Mouse (Mus musculus): Measurements from ENCODE around the gene Zswim8. TPM values are rescaled to one million over a fixed set of nuclear protein-coding genes. Genes with fewer than 3 reads are reported as not detected.

Gene Zswim8
- total and polyA plus RNA-seq, 3 experiments = 16.7 to 41.1 (median 31.5) TPM

DNA sequence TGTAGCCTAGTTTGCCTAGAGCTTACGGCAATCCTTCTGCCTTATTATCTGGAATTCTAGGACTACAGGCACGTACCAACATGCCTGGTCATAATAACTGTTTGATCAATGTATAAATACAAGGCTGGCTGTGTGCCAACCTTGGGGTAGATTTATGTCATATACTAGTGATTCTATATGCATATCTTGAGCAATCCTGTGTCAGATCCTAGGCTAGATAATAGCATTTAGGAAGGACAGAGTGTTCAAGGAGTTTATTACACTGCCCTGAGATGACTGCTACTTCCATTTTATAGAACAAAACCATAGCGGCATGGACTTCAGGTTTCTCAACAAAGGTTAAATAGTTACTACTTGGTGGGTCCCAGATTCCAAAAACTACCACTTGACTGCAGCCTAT lies 64.6 kb downstream of the Zswim8 start:
- H3K36me3 ChIP-seq (replicated peaks) = peaks cover 89% of the 10 kb centered on the region
- no peaks in the 10 kb centered on the region for H3K27me3 ChIP-seq (ENCODE audit: insufficient read depth, low read length)
- DNase-seq (ENCODE audit: low spot score) (no peak), ATAC-seq (ENCODE audit: extremely low read depth, insufficient number of reproducible peaks, low FRiP score, poor library complexity, severe bottlenecking) (no peak)
- H3K4me1 ChIP-seq (ENCODE audit: insufficient read depth, low read depth, low read length) = peaks cover 13% of the 10 kb centered on the region
- no peak overlapping the region for H3K4me3 ChIP-seq (ENCODE audit: low read depth, low read length)
- no peak for TF ChIP-seq TAL1 (conservative IDR thresholded peaks at IDR 0.05; ENCODE audit: low read depth, low read length)
- TF ChIP-seq CTCF (IDR thresholded peaks at IDR 0.05; ENCODE audit: low read depth, low read length) = no peak
- no peak for TF ChIP-seq GATA2 (IDR thresholded peaks at IDR 0.05; ENCODE audit: borderline replicate concordance, low read depth, low read length)
- no peak for TF ChIP-seq GATA1 (IDR thresholded peaks at IDR 0.05; ENCODE audit: borderline replicate concordance, low read length)
- TF ChIP-seq POLR2AphosphoS5 (IDR thresholded peaks at IDR 0.05; ENCODE audit: insufficient replicate concordance, low read depth, low read length) = no peak
- no peaks in the 10 kb centered on the region for H3K9me3 ChIP-seq (replicated peaks)

DNA sequence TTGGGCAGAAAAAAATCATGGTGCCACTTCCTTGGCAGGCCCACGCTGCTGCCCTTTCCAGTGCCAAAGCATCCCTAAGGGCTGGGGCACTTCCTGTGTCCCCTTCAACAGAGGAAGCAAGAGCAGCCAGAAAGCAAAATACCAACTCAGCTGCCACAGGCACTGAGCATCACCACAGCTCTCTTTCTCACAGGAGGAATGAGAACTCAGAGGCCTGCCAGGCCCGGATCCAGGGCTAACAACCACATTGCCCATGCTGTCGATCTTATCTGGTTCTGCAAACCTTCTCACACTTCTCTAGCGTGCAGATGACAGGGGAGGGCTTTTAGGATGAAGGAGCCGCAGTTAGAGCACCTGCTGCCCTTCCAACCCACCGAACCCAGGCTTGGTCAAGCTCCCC lies 65.5 kb downstream of the Zswim8 start:
- no peak overlapping the region for H3K4me3 ChIP-seq (ENCODE audit: low read depth, low read length)
- peaks cover 89% of the 10 kb centered on the region for H3K36me3 ChIP-seq (replicated peaks)
- DNase-seq (ENCODE audit: low spot score) (no peak), ATAC-seq (ENCODE audit: extremely low read depth, insufficient number of reproducible peaks, low FRiP score, poor library complexity, severe bottlenecking) (no peak)
- TF ChIP-seq GATA2 (IDR thresholded peaks at IDR 0.05; ENCODE audit: borderline replicate concordance, low read depth, low read length) (no peak), CTCF (IDR thresholded peaks at IDR 0.05; ENCODE audit: low read depth, low read length) (no peak)
- H3K9me3 ChIP-seq (replicated peaks) = no peaks in the 10 kb centered on the region
- peaks cover 13% of the 10 kb centered on the region for H3K4me1 ChIP-seq (ENCODE audit: insufficient read depth, low read depth, low read length)
- H3K27me3 ChIP-seq (ENCODE audit: insufficient read depth, low read length) = no peaks in the 10 kb centered on the region

Other genes starting within 250 kb of the Zswim8 start
- 87.7 and 107 TPM in 2 replicates for gene Anxa7, start 227.4 kb upstream of the Zswim8 start, total RNA-seq (2014; fragmentation: Nextera tagmentation)
- 84.4 and 85.4 TPM in 2 replicates for gene Anxa7, start 227.4 kb upstream of the Zswim8 start, total RNA-seq (2017)
- 33.6 and 40.4 TPM in 2 replicates for gene Anxa7, start 227.4 kb upstream of the Zswim8 start, polyA plus RNA-seq (2012)
- gene Mss51, start 210.7 kb upstream of the Zswim8 start, total RNA-seq (2014; fragmentation: Nextera tagmentation) = 2.5 and 3.0 TPM in 2 replicates
- 1.0 and 1.2 TPM in 2 replicates for gene Mss51, start 210.7 kb upstream of the Zswim8 start, total RNA-seq (2017)
- 0.12 TPM in 2 replicates for gene Mss51, start 210.7 kb upstream of the Zswim8 start, polyA plus RNA-seq (2012)
- gene Ppp3cb, start 161.0 kb upstream of the Zswim8 start, total RNA-seq (2014; fragmentation: Nextera tagmentation) = 245 and 249 TPM in 2 replicates
- 64.2 and 68.9 TPM in 2 replicates for gene Ppp3cb, start 161.0 kb upstream of the Zswim8 start, total RNA-seq (2017)
- gene Ppp3cb, start 161.0 kb upstream of the Zswim8 start, polyA plus RNA-seq (2012) = 4.0 and 4.4 TPM in 2 replicates
- 3.7 and 3.9 TPM in 2 replicates for gene Usp54, start 66.5 kb upstream of the Zswim8 start, total RNA-seq (2014; fragmentation: Nextera tagmentation)
- 2.7 and 3.3 TPM in 2 replicates for gene Usp54, start 66.5 kb upstream of the Zswim8 start, total RNA-seq (2017)
- gene Usp54, start 66.5 kb upstream of the Zswim8 start, polyA plus RNA-seq (2012) = 0.58 and 0.72 TPM in 2 replicates
- gene Myoz1, start 51.0 kb upstream of the Zswim8 start, total RNA-seq (2014; fragmentation: Nextera tagmentation) = not detected in 2 replicates
- 0.23 TPM in 1 of 2 replicates, not detected in the other for gene Myoz1, start 51.0 kb upstream of the Zswim8 start, total RNA-seq (2017)
- not detected in 2 replicates for gene Myoz1, start 51.0 kb upstream of the Zswim8 start, polyA plus RNA-seq (2012)
- 0.23 TPM in 1 of 2 replicates, not detected in the other for gene Synpo2l, start 39.2 kb upstream of the Zswim8 start, total RNA-seq (2014; fragmentation: Nextera tagmentation)
- gene Synpo2l, start 39.2 kb upstream of the Zswim8 start, total RNA-seq (2017) = 0.06 and 0.11 TPM in 2 replicates
- 0.04 and 0.07 TPM in 2 replicates for gene Synpo2l, start 39.2 kb upstream of the Zswim8 start, polyA plus RNA-seq (2012)
- gene Sec24c, start 33.2 kb upstream of the Zswim8 start, total RNA-seq (2014; fragmentation: Nextera tagmentation) = 119 and 126 TPM in 2 replicates
- 88.4 and 101 TPM in 2 replicates for gene Sec24c, start 33.2 kb upstream of the Zswim8 start, total RNA-seq (2017)
- gene Sec24c, start 33.2 kb upstream of the Zswim8 start, polyA plus RNA-seq (2012) = 255 and 271 TPM in 2 replicates
- 3.5 and 4.6 TPM in 2 replicates for gene Fut11, start 12.6 kb upstream of the Zswim8 start, total RNA-seq (2014; fragmentation: Nextera tagmentation)
- gene Fut11, start 12.6 kb upstream of the Zswim8 start, total RNA-seq (2017) = 7.8 and 8.3 TPM in 2 replicates
- 4.1 and 5.0 TPM in 2 replicates for gene Fut11, start 12.6 kb upstream of the Zswim8 start, polyA plus RNA-seq (2012)
- gene Chchd1, start 4.5 kb upstream of the Zswim8 start, total RNA-seq (2014; fragmentation: Nextera tagmentation) = 43.0 and 53.6 TPM in 2 replicates
- 135 and 152 TPM in 2 replicates for gene Chchd1, start 4.5 kb upstream of the Zswim8 start, total RNA-seq (2017)
- 8.4 and 8.7 TPM in 2 replicates for gene Chchd1, start 4.5 kb upstream of the Zswim8 start, polyA plus RNA-seq (2012)
- gene Ndst2, start 27.0 kb downstream of the Zswim8 start, total RNA-seq (2014; fragmentation: Nextera tagmentation) = 195 and 204 TPM in 2 replicates
- 227 and 232 TPM in 2 replicates for gene Ndst2, start 27.0 kb downstream of the Zswim8 start, total RNA-seq (2017)
- 61.4 and 72.2 TPM in 2 replicates for gene Ndst2, start 27.0 kb downstream of the Zswim8 start, polyA plus RNA-seq (2012)
- 29.4 and 30.3 TPM in 2 replicates for gene Camk2g, start 86.5 kb downstream of the Zswim8 start, total RNA-seq (2014; fragmentation: Nextera tagmentation)
- gene Camk2g, start 86.5 kb downstream of the Zswim8 start, total RNA-seq (2017) = 37.4 and 40.4 TPM in 2 replicates
- gene Camk2g, start 86.5 kb downstream of the Zswim8 start, polyA plus RNA-seq (2012) = 30.2 and 35.9 TPM in 2 replicates
- not detected in 2 replicates for gene Plau, start 129.1 kb downstream of the Zswim8 start, total RNA-seq (2014; fragmentation: Nextera tagmentation)
- gene Plau, start 129.1 kb downstream of the Zswim8 start, total RNA-seq (2017) = 5.0 and 6.0 TPM in 2 replicates
- not detected in 2 replicates for gene Plau, start 129.1 kb downstream of the Zswim8 start, polyA plus RNA-seq (2012)
- 124 and 125 TPM in 2 replicates for gene Vcl, start 221.8 kb downstream of the Zswim8 start, total RNA-seq (2014; fragmentation: Nextera tagmentation)
- 34.6 and 36.9 TPM in 2 replicates for gene Vcl, start 221.8 kb downstream of the Zswim8 start, total RNA-seq (2017)
- gene Vcl, start 221.8 kb downstream of the Zswim8 start, polyA plus RNA-seq (2012) = 14.3 and 47.3 TPM in 2 replicates